Mouse (Mus musculus) CH12.LX (cell line): ENCODE data around the gene Lrrc4b. TPM values are rescaled to one million over a fixed set of nuclear protein-coding genes. Genes with fewer than 3 reads are reported as not detected.

Source experiments
- DNase-seq: peaks from one replicate; pipeline ENCODE4 v3.0.0-alpha.2; 2013; ENCODE audit errors: extremely low read depth
- H3K27ac ChIP-seq: 2 replicates; pipeline ENCODE4 v1.5.1; 2012; ENCODE audit warnings: low read depth, mild to moderate bottlenecking, control low read depth, moderate library complexity; ENCODE audit not compliant: insufficient read depth
- H3K27me3 ChIP-seq: replicated peaks from 2 replicates; pipeline ENCODE3; 2012; ENCODE audit warnings: inconsistent platforms
- H3K36me3 ChIP-seq, 2 experiments: replicated peaks in 1 of 2; 2 replicates each; pipeline versions ENCODE3 to v1.6.1; 2012; ENCODE audit warnings: inconsistent platforms in 1 of 2, low read length in 1 of 2, mild to moderate bottlenecking in 1 of 2, mixed read lengths in 1 of 2, moderate library complexity in 1 of 2; ENCODE audit not compliant: control insufficient read depth in 1 of 2, insufficient read depth in 1 of 2
- H3K4me1 ChIP-seq, 2 experiments: 2 replicates each; pipeline ENCODE4 v1.6.1; 2012; ENCODE audit warnings: inconsistent platforms in 1 of 2, moderate library complexity in 1 of 2; ENCODE audit not compliant: insufficient read depth in 2 of 2, control insufficient read depth in 1 of 2
- H3K4me2 ChIP-seq: 2 replicates; pipeline ENCODE4 v1.6.1; 2012; ENCODE audit warnings: low read depth, mild to moderate bottlenecking, control low read depth; ENCODE audit not compliant: poor library complexity, insufficient read depth, severe bottlenecking
- H3K4me3 ChIP-seq, 3 experiments: fragments of 150-350 bp in 1 of 3; sonication (generic) in 1 of 3; replicated peaks in 1 of 3; 2 replicates each; pipeline versions ENCODE3 to v1.5.1; 2011 to 2012; ENCODE audit warnings: low read depth in 2 of 3, low read length in 2 of 3, mild to moderate bottlenecking in 2 of 3, moderate library complexity in 2 of 3, control low read depth in 1 of 3, improper control_type of control experiment in 1 of 3, inconsistent platforms in 1 of 3, mixed read lengths in 1 of 3; ENCODE audit not compliant: poor library complexity in 1 of 3
- H3K79me2 ChIP-seq: replicated peaks from 2 replicates; pipeline ENCODE4 v1.6.1; 2012; ENCODE audit warnings: mild to moderate bottlenecking, moderate library complexity; ENCODE audit not compliant: control insufficient read depth, poor library complexity, insufficient read depth, severe bottlenecking; ENCODE audit errors: extremely low read depth
- H3K9ac ChIP-seq: 2 replicates; pipeline ENCODE4 v1.6.1; 2012; ENCODE audit warnings: low read depth, mild to moderate bottlenecking, control low read depth, moderate library complexity; ENCODE audit not compliant: insufficient read depth
- H3K9me3 ChIP-seq: replicated peaks from 2 replicates; pipeline ENCODE3; 2012; ENCODE audit warnings: low read length, inconsistent platforms, mixed read lengths
- BHLHE40 ChIP-seq: IDR thresholded peaks from 2 replicates; pipeline ENCODE4 v1.6.1; 2011; ENCODE audit warnings: mild to moderate bottlenecking, low read depth, low read length, improper control_type of control experiment
- CHD1 ChIP-seq: IDR thresholded peaks from 2 replicates; pipeline ENCODE4 v1.6.1; 2012; ENCODE audit warnings: low read depth, low read length, improper control_type of control experiment, inconsistent platforms
- CHD2 ChIP-seq: IDR thresholded peaks from 2 replicates; pipeline ENCODE4 v1.6.1; 2011; ENCODE audit warnings: low read length, improper control_type of control experiment
- CTCF ChIP-seq, 2 experiments: IDR thresholded peaks in 1 of 2; conservative IDR thresholded peaks in 1 of 2; 2 replicates each; pipeline ENCODE4 v1.5.1; 2011 to 2012; ENCODE audit warnings: low read depth in 2 of 2, low read length in 2 of 2, improper control_type of control experiment in 1 of 2, inconsistent platforms in 1 of 2, mild to moderate bottlenecking in 1 of 2, moderate library complexity in 1 of 2
- E2F4 ChIP-seq: IDR thresholded peaks from 2 replicates; pipeline ENCODE4 v1.6.1; 2011; ENCODE audit warnings: low read depth, low read length, improper control_type of control experiment; ENCODE audit not compliant: insufficient replicate concordance
- ELF1 ChIP-seq: IDR thresholded peaks from 2 replicates; pipeline ENCODE4 v1.6.1; 2014; ENCODE audit warnings: low read depth, mild to moderate bottlenecking, inconsistent platforms, low read length, improper control_type of control experiment
- EP300 ChIP-seq: IDR thresholded peaks from 2 replicates; pipeline ENCODE4 v1.6.1; 2011; ENCODE audit warnings: low read length, improper control_type of control experiment
- JUN ChIP-seq: IDR thresholded peaks from 2 replicates; pipeline ENCODE4 v1.6.1; 2011; ENCODE audit warnings: low read depth, mild to moderate bottlenecking, low read length, improper control_type of control experiment, moderate library complexity; ENCODE audit not compliant: insufficient read depth
- MXI1 ChIP-seq: IDR thresholded peaks from 2 replicates; pipeline ENCODE4 v1.6.1; 2011; ENCODE audit warnings: mild to moderate bottlenecking, low read depth, low read length, improper control_type of control experiment
- MYC ChIP-seq: IDR thresholded peaks from 2 replicates; pipeline ENCODE4 v1.6.1; 2011; ENCODE audit warnings: low read depth, mild to moderate bottlenecking, improper control_type of control experiment, low read length
- NELFE ChIP-seq: IDR thresholded peaks from 2 replicates; pipeline ENCODE4 v1.6.1; 2011; ENCODE audit warnings: low read depth, low read length, improper control_type of control experiment
- POLR2A ChIP-seq: IDR thresholded peaks from 2 replicates; pipeline ENCODE4 v1.6.1; 2011; ENCODE audit warnings: low read depth, mild to moderate bottlenecking, improper control_type of control experiment, low read length
- POLR2AphosphoS2 ChIP-seq: IDR thresholded peaks from 2 replicates; pipeline ENCODE4 v1.6.1; 2011; ENCODE audit warnings: low read depth, low read length, improper control_type of control experiment
- RAD21 ChIP-seq: IDR thresholded peaks from 2 replicates; pipeline ENCODE4 v1.6.1; 2011; ENCODE audit warnings: low read depth, mild to moderate bottlenecking, low read length, improper control_type of control experiment, moderate library complexity
- RCOR1 ChIP-seq: conservative IDR thresholded peaks from 2 replicates; pipeline ENCODE4 v1.6.1; 2012; ENCODE audit warnings: low read depth, mild to moderate bottlenecking, inconsistent platforms, low read length, improper control_type of control experiment
- SMC3 ChIP-seq: IDR thresholded peaks from 2 replicates; pipeline ENCODE4 v1.6.1; 2011; ENCODE audit warnings: low read depth, low read length, improper control_type of control experiment
- TCF12 ChIP-seq: IDR thresholded peaks from 2 replicates; pipeline ENCODE4 v1.6.1; 2014; ENCODE audit warnings: low read depth, mild to moderate bottlenecking, inconsistent platforms, low read length, improper control_type of control experiment
- ZC3H11A ChIP-seq: IDR thresholded peaks from 2 replicates; pipeline ENCODE4 v1.6.1; 2012; ENCODE audit warnings: low read depth, mild to moderate bottlenecking, inconsistent platforms, low read length, improper control_type of control experiment
- ZKSCAN1 ChIP-seq: IDR thresholded peaks from 2 replicates; pipeline ENCODE4 v1.6.1; 2012; ENCODE audit warnings: low read depth, inconsistent platforms, low read length, improper control_type of control experiment, borderline replicate concordance
- dilution Hi-C: fragments of 300-500 bp; cut with MboI; formaldehyde crosslinking; loops from 2 replicates; pipeline ENCODE4 v1.14.3; 2020; ENCODE audit warnings: low sequenced_read_pairs; ENCODE audit not compliant: extremely low pct_unique_long_range_greater_than_20kb, extremely low pct_ligation_motif_present
- in situ Hi-C: fragments of 300-500 bp; cut with MboI; formaldehyde crosslinking; loops from 3 replicates; pipeline ENCODE4 v1.14.3; 2019; ENCODE audit warnings: low sequenced_read_pairs, low pct_ligation_motif_present, low pct_unique_long_range_greater_than_20kb, mixed read lengths
- polyA plus RNA-seq: library from polyadenylated mRNA; unstranded; fragments of >175 nt; gene quantifications from 2 replicates; pipeline ENCODE4 v1.2.1, GENCODE M21; 2012; ENCODE audit warnings: low read depth; ENCODE audit not compliant: insufficient read length
- total RNA-seq, 2 experiments: library from RNA; depleted of rRNA; stranded (reverse); fragments of 300-350 nt in 1 of 2; fragments of >200 nt in 1 of 2; gene quantifications; 2 replicates each; pipeline ENCODE4 v1.2.3; 2012 to 2014

Lrrc4b gene
- total and polyA plus RNA-seq, 3 experiments, result 0.04 TPM; not detected in 2

DNA sequence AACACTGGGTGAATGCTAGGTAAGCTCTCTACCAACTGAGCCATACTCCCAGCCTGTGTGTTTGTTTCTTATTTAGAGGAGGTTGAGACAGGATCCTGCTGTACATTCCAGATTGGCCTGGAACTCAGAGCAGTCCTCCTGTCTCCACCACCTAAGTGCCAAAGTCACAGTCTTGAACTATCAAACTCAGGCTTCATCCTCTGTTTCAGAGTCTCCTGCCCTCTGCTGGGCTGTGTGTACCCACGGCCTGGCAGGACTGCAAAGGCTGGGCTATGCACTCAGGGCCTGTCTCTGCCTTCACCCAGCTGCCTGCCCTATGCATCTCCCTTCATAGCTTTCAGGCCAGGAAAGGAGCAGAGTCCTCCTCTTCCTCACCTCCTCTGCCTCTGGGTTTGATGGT lies 7.4 kb downstream of the Lrrc4b start:
- Histone ChIP-seq H3K4me1 (peaks cover 4 to 27% of the 10 kb centered on the region in 2 experiments), H3K27ac (no peak overlapping the region), H3K4me3 (no peak overlapping the region), H3K9ac (no peak overlapping the region), H3K36me3 (no peaks in the 10 kb centered on the region), H3K27me3 (peaks cover 72% of the 10 kb centered on the region), H3K9me3 (no peaks in the 10 kb centered on the region), H3K4me2 (no peak overlapping the region), H3K79me2 (no peaks in the 10 kb centered on the region)
- in situ Hi-C loops, result no loop called here
- DNase-seq, result peak; percentile 13
- dilution Hi-C loops, result no loop called here
- TF ChIP-seq CHD2, result no peak
- TF ChIP-seq RAD21, result peak; percentile 28
- TF ChIP-seq CTCF (conservative IDR thresholded peaks at IDR 0.05 in 1 of 2, IDR thresholded peaks at IDR 0.05 in 1 of 2; ENCODE audit: low read depth in 2 of 2, low read length in 2 of 2), result peak in 1 of 2 experiments; percentile 61; a peak in 2 of 4 replicates
- peak; percentile 64 for TF ChIP-seq SMC3
- no peak for TF ChIP-seq ZKSCAN1
- no peak for TF ChIP-seq TCF12

- no peaks in the 10 kb centered on the region for H3K36me3 ChIP-seq
- dilution Hi-C loops (no loop called here), in situ Hi-C loops (no loop called here)
- DNase-seq, result no peak
- H3K4me1 ChIP-seq, result peaks cover 4 to 27% of the 10 kb centered on the region in 2 experiments
- peaks cover 72% of the 10 kb centered on the region for H3K27me3 ChIP-seq
- no peak for TF ChIP-seq MXI1
- no peak for TF ChIP-seq BHLHE40
- no peak for TF ChIP-seq ELF1
- TF ChIP-seq CHD1, result no peak
- TF ChIP-seq POLR2A, result no peak
- TF ChIP-seq NELFE, result no peak
- TF ChIP-seq RCOR1, result no peak
- no peaks in the 10 kb centered on the region for H3K79me2 ChIP-seq
- no peaks in the 10 kb centered on the region for H3K9me3 ChIP-seq
- no peak overlapping the region for H3K4me3 ChIP-seq
- no peak overlapping the region for H3K27ac ChIP-seq
- no peak overlapping the region for H3K4me2 ChIP-seq
- no peak overlapping the region for H3K9ac ChIP-seq
Measured at GRCm38 (mm10) chr7:44437188-44437587, 8.4 kb downstream of the Lrrc4b start.

GRCm38 (mm10) chr7:44437933-44438332 lies 9.1 kb downstream of the Lrrc4b start:
- dilution Hi-C loops (no loop called here), in situ Hi-C loops (no loop called here)

More at GRCm38 (mm10) chr7:44437933-44438332, 9.1 kb downstream of the Lrrc4b start:
- Histone ChIP-seq H3K4me3 (no peak overlapping the region), H3K36me3 (no peaks in the 10 kb centered on the region), H3K27ac (no peak overlapping the region), H3K27me3 (peaks cover 75% of the 10 kb centered on the region), H3K79me2 (no peaks in the 10 kb centered on the region), H3K9me3 (no peaks in the 10 kb centered on the region), H3K9ac (no peak overlapping the region), H3K4me1 (peaks cover 4 to 27% of the 10 kb centered on the region in 2 experiments), H3K4me2 (no peak overlapping the region)
- no peak for DNase-seq
- no peak for TF ChIP-seq JUN
- TF ChIP-seq CTCF (conservative IDR thresholded peaks at IDR 0.05 in 1 of 2, IDR thresholded peaks at IDR 0.05 in 1 of 2; ENCODE audit: low read depth in 2 of 2, low read length in 2 of 2), result no peak
- TF ChIP-seq ELF1, result no peak
- no peak for TF ChIP-seq ZC3H11A
- TF ChIP-seq EP300, result no peak
- TF ChIP-seq NELFE, result no peak
- no peak for TF ChIP-seq POLR2AphosphoS2
- TF ChIP-seq E2F4, result no peak
- TF ChIP-seq MYC, result no peak
